Mouse (Mus musculus): ENCODE data around the gene Trpm2.

Gene Trpm2

GRCm38 (mm10) chr10:77901871-77902210 is 68.5 kb downstream of the Trpm2 start:
- DNase-seq: peak; percentile 42

DNA sequence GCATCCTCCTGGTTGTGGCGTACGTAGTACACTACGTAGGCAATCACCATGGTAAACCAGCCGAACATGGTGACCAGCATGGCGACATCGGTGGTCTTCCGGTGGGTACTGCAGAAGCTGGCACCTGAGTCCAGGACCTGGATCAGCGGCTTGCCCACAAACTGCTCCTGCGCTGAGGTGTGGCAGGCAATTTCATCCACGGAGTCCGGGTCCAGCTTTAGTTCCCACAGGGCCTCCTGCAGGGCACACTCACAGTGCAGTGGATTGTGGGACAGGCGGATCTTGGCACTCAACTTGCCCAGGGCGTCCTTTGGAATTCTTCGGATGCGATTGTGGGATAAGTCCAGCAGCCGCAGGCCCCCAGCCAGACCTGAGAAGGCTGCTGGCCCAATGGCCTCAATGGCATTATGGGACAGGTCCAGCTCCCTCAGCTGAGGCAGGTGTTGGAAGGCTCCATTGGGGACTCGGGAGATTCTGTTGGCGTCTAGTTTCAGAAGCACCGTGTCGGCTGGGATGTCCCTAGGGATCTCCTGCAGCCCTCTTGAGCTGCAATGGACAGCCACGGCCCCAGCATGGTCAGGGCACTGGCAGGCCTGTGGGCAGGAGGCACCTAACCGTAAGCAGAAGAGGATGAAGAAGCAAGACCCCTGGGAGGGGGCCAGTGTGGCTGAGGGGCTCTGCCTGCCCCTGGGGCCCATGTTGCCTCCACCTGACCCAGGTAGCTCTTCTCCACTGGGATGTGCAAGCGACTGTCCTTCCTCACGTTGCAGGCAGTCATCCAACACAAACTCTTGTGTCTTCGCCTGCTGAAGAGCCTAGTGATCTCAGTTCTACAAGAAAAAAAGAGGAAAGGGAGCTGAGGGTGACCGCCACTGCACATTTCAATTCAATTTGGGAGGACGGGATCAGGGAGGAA is 69.2 kb downstream of the Trpm2 start:
- DNase-seq: peak; percentile 44

DNA sequence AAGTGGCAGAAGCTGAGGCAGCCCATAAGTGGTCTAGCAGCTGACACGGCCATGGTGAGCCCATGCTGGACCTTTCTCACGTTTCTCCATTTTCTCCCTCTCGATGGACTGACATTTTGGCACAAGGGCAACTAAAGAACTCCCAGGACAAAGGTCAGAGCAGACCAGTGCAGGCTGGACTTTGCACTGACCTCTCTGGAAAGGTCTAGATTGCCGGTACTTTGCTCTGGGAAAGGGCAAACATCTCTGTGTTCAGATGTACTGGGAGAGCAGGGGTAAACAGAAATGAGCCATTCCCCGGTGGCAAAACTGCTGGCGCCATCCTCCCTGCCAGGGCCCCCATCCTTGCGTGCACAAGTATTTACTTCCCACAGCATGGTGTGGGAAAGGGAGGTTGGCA is 70.2 kb downstream of the Trpm2 start:
- peak; percentile 87 for DNase-seq

DNA sequence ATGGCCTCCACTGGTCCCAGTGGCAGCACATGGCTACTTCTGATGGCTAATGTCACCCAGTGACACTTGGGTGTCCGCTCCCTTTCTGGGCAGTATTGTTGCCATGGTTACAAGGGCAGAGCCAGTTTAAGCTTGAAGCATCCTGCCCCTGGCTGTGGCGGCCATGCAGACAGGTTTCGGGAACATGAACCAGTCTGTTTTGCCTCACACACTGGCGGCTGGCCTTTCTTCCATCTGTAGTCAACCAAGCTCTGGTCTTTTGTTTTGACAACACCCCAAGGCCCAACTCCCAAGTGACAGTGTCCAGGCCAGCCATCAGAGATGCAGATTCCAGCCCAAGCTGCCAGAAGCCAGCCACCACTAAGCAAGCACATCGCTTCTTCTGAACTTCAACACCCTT is 74.8 kb downstream of the Trpm2 start:
- peak; percentile 16 for DNase-seq

DNA sequence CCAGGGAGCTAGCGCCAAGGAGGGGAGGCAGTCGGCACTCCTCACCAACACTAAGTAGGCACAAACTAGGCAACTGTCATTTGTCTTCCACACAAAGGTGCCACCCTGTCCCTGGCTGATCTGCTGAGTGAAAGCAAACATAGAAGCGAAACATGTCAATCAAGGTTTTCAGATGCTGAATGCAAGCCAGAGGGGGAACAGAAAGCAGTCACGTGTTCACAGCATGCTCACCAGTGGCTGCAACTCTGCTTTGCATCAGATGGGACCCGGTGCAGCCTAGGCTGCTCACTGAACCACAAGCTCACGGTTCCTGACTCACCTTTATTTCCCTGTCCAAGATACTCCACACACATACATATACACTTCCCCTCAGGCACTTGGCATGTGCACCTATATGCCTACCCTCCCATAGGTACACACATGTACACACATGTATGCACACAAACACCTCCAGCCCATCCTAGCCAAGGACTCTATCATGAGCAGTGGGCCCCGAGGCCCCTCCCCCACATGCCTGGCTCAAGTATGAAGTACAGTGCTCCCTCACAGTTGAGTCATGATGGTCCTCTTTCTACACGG is 79.3 kb downstream of the Trpm2 start:
- DNase-seq: no peak

- no peak for DNase-seq
Observed at GRCm38 (mm10) chr10:77886007-77886747, 84.2 kb downstream of the Trpm2 start.

DNA sequence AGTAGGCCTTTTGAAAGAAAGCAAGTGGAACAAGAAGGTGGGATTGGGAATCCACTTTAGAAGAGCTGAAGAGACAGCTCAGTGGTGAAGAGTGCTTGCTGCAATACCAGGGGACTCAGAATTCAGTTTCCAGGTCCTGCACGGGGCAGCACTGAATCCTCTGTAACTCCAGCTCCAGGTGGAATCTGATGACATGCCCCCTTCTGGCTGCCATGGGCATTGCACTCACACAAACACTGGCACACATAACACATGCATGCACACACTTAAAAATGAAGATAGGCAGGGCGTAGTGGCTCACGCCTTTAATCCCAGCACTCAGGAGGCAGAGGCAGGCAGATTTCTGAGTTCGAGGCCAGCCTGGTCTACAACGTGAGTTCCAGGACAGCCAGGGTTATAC is 87.8 kb downstream of the Trpm2 start:
- DNase-seq: no peak

GRCm38 (mm10) chr10:77880305-77880704 is 90.1 kb downstream of the Trpm2 start:
- no peak for DNase-seq

DNA sequence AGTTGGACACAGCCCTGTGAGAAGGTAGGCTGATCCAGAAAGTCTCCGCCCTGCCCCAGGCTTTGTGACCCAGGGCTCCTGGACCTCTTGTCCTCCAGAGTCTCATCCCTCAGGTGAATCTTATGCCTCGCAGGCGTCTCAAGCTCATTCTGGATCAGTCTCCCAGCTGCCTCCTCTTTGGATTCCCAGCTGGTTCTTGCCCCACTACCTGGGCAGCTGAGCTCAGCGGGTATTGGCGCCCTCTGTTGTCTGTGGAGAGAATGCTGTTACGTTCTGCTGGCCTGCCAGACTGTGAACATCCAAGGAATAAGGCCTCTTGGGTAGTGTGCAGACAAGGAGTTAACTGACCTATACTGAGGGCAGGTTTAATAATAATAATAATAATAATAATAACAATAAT is 91.4 kb downstream of the Trpm2 start:
- DNase-seq: peak; percentile 53

DNA sequence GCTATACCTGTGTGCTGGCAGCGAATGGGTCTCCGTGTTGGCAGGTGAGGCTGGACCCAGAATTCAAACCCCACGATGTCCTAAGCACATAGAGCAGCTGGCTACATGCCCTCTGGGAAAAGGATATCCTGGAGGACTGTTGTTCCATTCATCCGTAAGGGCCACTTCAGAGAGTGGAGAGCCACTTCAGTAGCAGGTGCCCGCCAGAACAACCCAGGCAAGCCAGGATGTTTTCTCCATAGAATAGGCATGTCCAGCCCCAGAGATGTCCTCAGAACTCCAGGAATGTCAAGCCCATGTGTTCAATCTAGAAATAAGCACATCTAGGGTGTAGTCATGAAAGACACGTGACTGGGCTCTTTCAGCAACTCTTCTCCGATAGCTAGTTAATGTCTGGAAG is 100.7 kb downstream of the Trpm2 start:
- no peak for DNase-seq

DNA sequence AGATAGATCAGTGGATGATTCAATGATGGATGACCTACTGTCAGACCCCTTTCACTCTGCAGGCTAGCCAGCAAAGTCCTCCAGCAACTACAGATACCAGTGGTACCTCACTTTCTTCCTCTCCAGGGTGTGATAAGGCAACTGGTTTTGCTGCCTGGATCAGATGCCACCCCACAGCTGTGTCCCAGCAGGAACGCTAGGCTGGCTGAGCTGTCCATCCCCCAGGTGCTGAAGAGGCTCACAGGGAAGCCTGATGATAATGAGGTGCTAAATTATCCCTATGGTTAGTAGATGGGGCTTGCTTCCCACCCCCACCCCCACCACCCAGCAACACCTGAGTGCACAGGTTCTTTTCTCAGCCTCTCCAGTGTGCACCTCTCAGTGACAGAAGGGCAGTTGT is 102.8 kb downstream of the Trpm2 start:
- no peak for DNase-seq

DNA sequence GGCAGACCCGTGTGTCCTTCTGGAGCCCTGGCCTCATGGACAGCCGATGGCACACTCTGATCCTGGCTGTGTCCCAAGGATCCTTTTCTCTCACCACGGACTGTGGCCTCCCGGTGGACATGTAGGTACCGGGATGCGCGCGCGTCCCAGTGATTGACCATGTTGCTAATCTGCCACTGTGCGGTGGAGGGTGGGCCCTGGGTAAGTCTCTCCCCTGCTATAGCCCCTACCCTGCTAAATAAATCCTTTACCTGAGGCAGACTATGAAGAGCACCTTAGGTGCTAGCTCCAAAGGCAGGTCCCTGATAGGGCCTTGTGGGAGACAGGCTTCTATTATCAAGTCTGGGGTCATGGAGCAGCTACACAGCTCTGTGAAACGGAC is 105.6 kb downstream of the Trpm2 start:
- DNase-seq: no peak

- DNase-seq: peak; percentile 85
Observed at GRCm38 (mm10) chr10:77864067-77864761, 106.1 kb downstream of the Trpm2 start.

DNA sequence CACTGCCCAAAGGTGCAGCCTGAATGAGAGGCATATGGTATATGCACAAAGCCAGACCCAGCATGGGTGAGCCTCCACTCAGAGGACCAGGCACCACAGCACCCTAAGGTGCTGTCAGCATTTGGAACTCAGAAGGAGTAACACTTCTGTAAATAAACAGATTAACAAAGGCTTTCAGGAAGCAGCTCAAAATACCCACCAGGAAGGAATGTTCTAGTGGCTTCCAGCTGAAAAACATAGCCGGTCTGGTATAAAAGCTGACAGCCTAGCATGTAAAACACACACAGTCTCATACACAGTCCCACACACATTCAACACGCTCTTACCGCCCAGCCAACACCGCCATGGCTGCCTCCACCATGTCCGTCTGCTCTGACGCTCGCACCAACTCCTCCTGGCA is 108.7 kb downstream of the Trpm2 start, which contains the start of gene Gm3285:
Gene Gm3285 (plus strand): TSS at position 301 of the 400 bp plus-strand sequence.
- DNase-seq: no peak
